Mouse (Mus musculus) retina, postnatal 7 days (tissue): Measurements from ENCODE around the gene Sfmbt2.
"Not testable (repeated sequence)": the region's sequence is repeated elsewhere in the genome, so short reads cannot be mapped to it uniquely, and the experiment has no call there.

Experiments
- DNase-seq: peaks from one replicate; pipeline ENCODE4 v3.0.0-alpha.2; 2012; ENCODE audit warnings: low read depth, low spot score

Gene Sfmbt2

DNA sequence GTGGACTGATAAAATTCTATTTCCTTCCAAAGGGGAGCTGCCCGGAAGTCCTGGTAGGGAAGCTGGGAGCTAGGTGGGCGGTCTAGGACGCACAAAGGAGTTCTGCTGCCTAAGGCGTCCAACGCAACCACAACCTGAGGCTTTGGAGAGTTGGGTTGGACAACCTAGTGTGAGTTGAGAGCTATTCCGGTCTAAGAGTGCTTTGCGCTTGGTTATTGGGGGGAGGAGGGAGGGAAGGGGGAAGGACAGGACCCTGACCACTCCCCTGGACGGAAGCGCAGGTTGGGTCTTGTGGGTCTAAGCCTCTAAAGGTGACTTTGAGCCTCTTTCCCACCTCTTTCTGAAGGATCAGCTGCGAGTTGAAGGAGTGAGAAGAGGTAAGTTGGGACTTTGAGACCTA, at the start of gene Sfmbt2:
Gene Sfmbt2 (plus strand): TSS at position 335 of the 400 bp plus-strand sequence.
- no peak for DNase-seq

DNA sequence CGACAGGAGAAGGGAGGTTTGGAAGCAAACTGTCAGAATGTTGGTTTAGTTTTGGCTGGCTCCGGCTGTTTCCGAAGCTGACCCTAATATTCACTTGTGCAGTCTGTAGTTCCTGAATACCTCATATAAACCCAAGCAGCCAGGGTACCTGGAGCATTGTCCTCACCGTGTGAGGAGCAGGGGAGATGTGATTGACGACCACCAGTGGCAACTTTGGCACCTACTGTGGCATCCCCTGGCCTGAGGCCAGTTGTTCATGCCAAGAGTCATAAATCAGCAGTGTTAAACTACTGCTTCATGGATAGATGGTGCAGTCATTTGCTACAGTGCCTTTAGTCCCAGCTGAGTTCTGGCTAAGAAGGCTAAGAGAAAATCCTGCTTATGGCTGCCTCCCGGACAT, 49.2 kb upstream of the Sfmbt2 start:
- DNase-seq, result no peak

- no peak for DNase-seq
Measured at GRCm38 (mm10) chr2:10323173-10323572, 47.1 kb upstream of the Sfmbt2 start.

DNA sequence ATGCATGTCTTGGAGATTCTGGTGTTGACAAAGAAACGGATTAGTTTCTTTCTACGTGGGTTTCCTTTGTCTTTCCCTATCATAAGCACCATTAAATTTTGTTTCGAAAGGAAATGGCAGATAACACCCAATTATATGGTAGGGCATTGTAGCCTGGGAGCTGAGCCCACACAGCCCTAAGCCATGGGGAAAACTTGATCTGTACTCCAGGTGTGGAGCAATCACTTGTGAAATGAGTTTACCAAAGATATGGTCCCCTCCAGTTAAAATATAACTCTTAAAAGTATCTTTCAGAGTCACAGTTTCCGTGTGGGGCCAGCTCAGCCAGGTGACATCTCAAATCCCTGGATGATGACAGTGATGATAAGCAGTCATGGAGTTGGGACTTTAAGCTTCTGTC, 45.3 kb upstream of the Sfmbt2 start:
- DNase-seq, result no peak

GRCm38 (mm10) chr2:10330216-10330615, 40.1 kb upstream of the Sfmbt2 start:
- DNase-seq, result no peak

GRCm38 (mm10) chr2:10334299-10334698, 36.0 kb upstream of the Sfmbt2 start:
- DNase-seq, result no peak

DNA sequence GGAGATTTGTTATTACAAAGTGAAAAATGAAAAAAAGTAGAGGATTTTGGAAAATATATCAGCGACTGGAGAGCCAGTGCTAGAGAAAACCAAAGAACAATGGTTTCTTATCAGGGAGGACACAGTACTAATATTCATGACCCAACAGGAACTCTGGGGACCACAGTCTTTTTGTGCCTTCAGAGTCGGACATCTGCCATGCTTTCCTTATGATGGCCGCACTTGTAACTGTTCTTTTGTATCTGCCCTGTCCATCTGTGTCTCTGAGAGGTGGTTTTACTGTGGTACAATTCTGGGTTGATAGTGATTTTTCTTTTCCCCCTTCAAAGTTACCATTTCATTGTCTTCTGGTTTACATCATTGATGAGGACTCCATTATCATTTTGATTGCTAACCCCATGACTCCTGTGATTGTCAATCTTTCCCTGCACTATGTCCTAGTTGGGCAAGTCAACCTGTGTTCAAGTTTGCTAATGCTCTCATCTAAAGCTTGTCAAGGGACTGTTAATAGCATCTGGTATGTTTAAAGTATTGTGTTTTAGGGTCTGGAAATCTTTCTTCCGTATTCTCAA, 35.2 kb upstream of the Sfmbt2 start:
- no peak for DNase-seq

- DNase-seq, result no peak
Measured at GRCm38 (mm10) chr2:10340022-10340421, 30.3 kb upstream of the Sfmbt2 start.

GRCm38 (mm10) chr2:10343523-10343922, 26.8 kb upstream of the Sfmbt2 start:
- no peak for DNase-seq

DNA sequence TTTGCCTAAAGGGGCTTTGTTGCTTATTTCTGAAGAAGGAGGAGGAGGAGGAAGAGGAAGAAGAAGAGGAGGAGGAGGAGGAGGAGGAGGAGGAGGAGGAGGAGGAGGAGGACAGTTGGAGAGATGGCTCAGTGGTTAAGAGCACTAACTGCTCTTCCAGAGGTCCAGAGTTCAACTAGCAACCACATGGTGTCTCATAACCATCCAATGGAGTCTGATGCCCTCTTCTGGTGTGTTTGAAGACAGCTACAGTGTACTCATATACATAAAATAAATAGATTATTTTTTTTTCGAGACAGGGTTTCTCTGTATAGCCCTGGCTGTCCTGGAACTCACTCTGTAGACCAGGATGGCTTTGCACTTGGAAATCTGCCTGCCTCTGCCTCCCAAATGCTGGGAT, 26.2 kb upstream of the Sfmbt2 start:
- not testable (repeated sequence) for DNase-seq

DNA sequence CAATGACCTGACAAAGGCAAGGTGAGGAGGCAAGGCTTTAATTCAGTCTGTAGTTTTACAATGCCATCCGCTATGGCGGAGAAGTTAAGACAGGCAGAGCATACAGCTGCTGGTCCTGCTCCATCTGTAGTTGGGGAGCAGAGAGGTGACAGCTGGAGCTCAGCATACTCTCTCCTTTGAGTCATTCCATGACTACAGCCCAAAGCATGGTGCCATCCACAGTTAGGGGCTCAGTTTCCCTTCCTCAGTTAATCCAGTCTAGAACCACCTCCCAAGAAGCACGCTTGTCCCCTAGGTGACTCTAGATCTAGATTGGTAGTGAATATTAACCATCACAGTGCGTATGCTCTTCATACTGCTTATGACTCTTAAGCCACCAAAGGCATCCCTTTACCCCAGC, 23.1 kb upstream of the Sfmbt2 start:
- no peak for DNase-seq

DNA sequence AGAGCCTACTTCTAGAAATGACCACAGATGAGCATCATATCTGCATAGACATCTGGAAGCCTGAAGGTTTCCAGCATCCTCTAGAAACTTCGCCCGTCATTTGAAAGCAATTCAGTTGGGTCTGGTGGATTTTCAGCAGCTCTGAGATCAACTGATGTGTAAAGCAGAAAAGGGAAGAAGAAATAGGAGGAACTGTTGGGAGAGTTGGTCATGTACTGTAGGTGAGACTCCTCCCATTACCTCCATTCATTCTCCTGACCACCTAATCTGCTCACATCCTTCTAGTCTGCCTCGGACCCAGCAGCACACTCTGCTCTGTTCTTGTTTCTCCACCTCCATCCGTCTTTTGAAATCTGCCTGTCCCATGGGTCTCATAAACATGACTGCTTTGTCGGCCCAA, 22.3 kb upstream of the Sfmbt2 start:
- DNase-seq, result no peak

- DNase-seq, result no peak
Measured at GRCm38 (mm10) chr2:10350266-10350810, 20.0 kb upstream of the Sfmbt2 start.

DNA sequence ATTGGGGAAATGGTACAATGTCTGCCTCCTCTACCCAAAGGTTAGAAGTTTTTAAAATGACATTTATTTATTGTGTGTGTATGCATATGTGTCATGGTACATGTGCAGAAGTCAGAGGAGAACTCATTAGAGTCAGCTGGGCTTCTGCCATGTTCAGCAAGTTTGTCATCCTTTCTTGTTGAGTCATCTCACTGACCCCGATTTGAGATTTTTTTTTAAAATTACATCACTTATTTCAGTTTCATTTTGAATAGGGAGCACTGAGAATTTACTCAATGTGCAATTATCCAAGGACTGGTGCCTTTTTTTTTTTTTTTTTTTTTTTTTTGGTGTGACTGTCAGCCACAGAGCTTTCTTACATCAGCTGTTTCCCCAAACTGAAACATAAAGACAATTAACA, 19.2 kb upstream of the Sfmbt2 start:
- DNase-seq, result no peak

- no peak for DNase-seq
Measured at GRCm38 (mm10) chr2:10352887-10353286, 17.4 kb upstream of the Sfmbt2 start.

DNA sequence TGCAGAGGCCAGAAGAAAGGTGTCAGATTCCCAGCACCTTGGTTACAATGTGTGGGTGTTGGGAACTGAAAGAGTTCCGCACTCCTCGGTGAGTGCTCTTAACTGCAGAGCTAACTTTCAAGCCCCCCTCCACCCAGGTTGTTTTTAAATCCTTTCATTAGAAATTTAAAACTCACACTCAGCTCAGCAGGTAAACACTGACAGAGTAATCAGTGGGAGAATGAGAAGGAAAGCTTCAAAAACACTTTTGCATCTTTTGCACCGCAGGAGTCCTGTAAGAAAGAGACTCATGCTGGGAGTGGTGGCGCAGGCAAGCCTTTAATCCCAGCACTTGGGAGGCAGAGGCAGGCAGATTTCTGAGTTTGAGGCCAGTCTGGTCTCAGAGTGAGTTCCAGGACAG, 16.4 kb upstream of the Sfmbt2 start:
- no peak for DNase-seq

DNA sequence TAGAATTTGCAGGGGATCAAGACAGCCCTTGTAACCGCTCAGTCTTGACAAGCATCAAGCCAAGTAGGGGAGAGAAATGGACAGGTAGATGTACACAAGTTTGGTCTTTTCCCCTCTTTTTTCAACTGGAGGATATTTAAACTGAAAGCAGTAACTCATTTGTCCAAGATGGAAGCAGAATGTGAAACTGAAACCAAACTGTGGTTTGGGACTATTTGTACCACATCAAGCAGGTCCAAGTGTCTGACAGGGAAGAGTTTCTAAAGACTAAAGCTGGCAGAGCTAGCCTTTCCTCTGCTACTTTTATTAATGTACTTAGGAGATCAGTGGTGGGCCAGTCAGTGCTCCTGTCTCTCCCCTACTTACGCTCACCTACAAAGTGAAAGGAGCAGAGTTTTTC, 10.4 kb upstream of the Sfmbt2 start:
- no peak for DNase-seq

DNA sequence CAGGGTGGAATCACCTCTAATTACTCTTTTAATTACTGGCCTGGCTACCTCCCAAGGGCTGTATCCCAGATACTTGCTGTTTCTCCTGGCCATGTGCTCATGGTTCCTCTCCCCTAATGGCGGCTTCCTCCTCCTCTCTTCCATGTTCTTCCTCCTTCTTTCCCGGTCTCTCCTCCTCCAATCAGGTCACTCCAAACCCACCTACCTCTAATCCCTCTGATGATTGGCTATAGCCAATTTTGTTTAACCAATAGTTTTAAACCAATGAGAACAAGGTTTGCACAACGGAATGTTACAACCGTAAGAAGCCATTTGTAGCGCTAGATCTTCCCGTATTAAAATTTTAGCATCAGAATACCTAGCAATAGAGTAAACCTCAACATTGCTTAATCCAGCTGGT, 5.2 kb upstream of the Sfmbt2 start:
- DNase-seq, result no peak

DNA sequence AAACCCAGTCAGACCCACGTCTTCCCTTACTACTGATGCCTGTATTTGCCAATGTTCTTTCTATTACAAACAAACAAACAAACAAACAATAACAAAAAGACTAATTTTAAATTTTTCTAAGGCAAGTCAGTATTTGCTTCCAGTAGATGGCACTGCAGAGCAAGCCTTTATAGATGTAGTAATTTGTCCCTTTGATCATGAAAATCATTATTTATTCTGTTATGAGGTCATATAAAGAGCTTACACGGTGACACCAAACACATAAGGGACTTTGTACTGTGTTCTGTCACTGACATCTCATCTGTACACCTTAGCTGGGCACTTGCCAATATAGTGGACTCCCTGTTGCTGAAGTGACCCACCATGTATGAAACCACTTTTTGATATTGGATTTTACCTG, 4.0 kb upstream of the Sfmbt2 start:
- DNase-seq, result no peak

- DNase-seq, result no peak
Measured at GRCm38 (mm10) chr2:10369676-10370075, 634 bp upstream of the Sfmbt2 start.

- no peak for DNase-seq
Measured at GRCm38 (mm10) chr2:10370687-10371458, 563 bp downstream of the Sfmbt2 start.

GRCm38 (mm10) chr2:10371459-10371817, 1.1 kb downstream of the Sfmbt2 start:
- DNase-seq, result no peak

DNA sequence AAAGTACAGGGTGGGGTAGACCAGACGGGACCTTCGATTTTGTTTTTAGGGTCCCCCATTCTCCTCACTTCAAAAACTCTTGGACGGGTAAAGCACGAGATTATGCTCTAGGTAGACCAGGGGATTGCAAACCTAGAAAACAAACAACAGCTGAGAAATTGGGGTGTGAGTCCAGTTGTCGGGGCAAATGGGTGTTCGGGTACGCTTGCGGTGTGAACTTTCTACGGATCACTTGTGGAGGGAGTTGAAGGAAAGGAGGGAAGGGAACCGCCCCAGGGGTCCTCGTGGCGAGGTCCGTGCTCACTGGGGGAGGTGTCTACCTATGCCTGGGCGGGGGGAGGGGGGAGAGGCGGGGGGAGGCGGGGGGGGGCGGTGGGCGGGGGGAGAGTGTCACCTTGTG, 1.6 kb downstream of the Sfmbt2 start:
- DNase-seq, result no peak
